Mouse (Mus musculus) gastrocnemius, postnatal 14 days (tissue): ENCODE data around the gene Krt9. TPM values are rescaled to one million over a fixed set of nuclear protein-coding genes. Genes with fewer than 3 reads are reported as not detected.
A peak's percentile ranks its signal among the peaks of the same experiment; 100 is the strongest.

Source experiments
- DNase-seq: peaks from one replicate; pipeline ENCODE4 v3.0.0; 2021; ENCODE audit warnings: mixed read lengths
- intact Hi-C: fragments of 180-260 bp; cut with DNase I; formaldehyde crosslinking; loops from one replicate; pipeline ENCODE4 v1.15.1; 2025; ENCODE audit warnings: low total_unique reads
- total RNA-seq, 2 experiments: library from RNA; stranded (reverse); gene quantifications; 2 replicates each; pipeline ENCODE4 v1.2.3; 2021

Gene Krt9
- total RNA-seq, 2 experiments from 2014 or later: not detected

DNA sequence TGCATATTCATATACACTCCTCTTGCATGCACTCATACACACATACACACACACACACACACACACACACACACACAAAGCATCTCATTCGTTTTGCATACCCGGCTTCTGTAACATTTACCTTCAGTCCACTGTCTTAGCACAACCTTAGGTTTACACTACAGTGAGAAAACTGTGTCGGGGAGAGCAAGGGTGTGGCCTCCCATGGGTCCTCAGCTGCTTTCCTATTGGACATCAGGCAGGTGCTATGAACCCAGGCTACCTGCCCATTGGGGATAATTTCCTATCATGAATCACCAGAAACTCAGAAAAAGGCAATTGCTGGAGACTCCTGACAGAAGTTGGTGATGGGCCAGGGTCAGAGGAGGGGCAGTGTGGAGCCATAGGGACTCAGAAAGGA, 35.7 kb downstream of the Krt9 start:
- DNase-seq: no peak
- intact Hi-C loops: no loop called here

- no peak for DNase-seq
- intact Hi-C loops: no loop called here
These were observed 37.4 kb downstream of the Krt9 start for GRCm38 (mm10) chr11:100155497-100156255.

- no peak for DNase-seq
- intact Hi-C loops: no loop called here
These were observed 44.3 kb downstream of the Krt9 start, which contains the start of gene Krt19 for GRCm38 (mm10) chr11:100148615-100149330. Gene Krt19 (minus strand): TSS chr11:100148665.

DNA sequence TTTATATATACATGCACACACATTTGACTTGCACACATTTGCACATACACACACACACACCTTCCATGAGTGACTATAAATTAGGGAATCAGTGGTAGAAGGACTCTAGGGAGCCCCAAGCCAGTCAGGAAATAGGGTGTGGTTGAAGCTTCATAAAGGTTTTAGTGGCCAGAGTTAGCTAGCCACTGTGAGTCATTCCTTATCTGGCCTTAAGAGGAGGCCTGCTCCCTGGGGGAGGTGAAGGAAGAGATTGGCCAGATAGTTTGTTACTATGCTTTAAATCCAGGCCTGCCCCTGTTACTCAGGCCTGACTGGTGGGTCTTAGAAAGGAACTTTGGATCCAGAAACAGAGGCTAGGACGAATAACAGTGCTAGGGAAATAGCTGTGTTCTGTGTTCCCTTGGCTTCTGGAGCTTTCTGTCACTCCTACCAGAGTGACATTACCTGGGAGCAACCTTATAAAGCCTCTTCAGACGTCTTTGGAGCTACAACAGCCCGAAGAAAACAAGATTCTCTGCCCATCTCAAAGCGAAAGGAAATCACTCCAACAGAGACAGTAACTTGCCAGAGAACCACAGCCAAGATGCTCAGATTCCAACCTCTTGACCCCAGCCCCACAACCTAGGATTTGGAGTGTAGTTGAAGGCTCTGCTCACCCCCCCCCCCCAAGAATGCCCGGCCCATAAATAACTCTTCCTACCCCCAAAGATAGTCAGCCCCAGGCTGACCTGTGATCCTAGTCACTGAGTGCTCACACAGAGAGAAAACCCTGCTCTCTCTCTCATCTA, 45.3 kb downstream of the Krt9 start:
- no peak for DNase-seq
- intact Hi-C loops: no loop called here

DNA sequence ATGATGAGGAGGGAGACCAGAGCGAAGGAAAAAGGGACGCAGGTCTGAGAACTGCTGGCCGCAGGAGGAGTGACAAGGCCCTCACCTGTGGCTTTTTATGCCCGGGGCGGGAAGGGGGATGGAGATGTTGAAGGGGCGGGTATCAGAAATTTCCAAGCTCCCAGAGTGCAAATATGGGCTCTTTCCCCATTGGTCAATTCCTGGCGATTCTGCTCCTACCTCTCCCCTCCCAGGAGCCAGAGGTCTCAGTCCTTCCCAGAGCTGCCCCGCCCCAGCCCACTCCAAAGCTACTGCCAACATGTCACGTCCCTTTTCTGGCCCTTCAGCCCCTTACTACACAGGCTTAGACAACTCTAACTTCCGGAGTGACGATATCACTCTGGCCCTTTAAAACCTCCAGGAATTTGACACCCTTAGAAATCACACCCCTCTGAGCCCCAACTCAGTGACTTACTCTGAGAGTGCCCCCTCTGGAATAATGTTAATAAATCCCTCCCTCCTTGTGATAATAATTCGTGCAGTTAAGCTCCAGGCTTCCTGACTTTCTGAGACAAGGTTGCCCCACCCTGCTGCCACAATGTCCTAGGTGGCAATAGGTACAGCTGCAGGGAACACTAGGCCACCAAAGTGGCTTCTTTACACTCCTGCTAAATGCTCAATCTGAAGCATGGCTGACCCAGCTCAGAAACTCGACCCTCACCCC, 47.0 kb downstream of the Krt9 start:
- intact Hi-C loops: no loop called here
- no peak for DNase-seq

GRCm38 (mm10) chr11:100145104-100145503, 47.9 kb downstream of the Krt9 start:
- no peak for DNase-seq
- intact Hi-C loops: no loop called here

DNA sequence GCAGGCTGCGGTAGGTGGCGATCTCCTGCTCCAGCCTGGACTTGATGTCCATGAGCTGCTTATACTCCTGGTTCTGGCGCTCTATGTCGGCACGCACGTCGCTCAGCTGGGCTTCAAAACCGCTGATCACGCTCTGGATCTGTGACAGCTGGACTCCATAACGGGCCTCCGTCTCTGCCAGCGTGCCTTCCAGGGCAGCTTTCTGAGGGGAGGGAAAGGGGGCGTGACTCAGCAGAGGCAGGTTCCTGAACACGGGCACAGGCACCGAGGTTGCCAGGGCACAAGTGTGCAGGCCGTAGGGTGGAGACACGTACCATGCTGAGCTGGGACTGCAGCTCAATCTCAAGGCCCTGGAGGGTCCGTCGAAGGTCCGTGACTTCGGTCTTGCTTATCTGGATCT, 52.1 kb downstream of the Krt9 start:
- peak; percentile 25 for DNase-seq
- intact Hi-C loops: no loop called here

- intact Hi-C loops: no loop called here
- DNase-seq: no peak
These were observed 53.7 kb downstream of the Krt9 start for GRCm38 (mm10) chr11:100139391-100139790.

GRCm38 (mm10) chr11:100138809-100139208, 54.2 kb downstream of the Krt9 start:
- no peak for DNase-seq
- intact Hi-C loops: no loop called here

GRCm38 (mm10) chr11:100137693-100138092, 55.4 kb downstream of the Krt9 start:
- intact Hi-C loops: no loop called here
- DNase-seq: no peak

Other genes starting within 250 kb of the Krt9 start
- not detected for gene Krtap9-5, start 244.8 kb downstream of the Krt9 start, total RNA-seq
- gene Krtap29-1, start 214.2 kb downstream of the Krt9 start, total RNA-seq: not detected
- not detected for gene Krtap16-1, start 206.6 kb downstream of the Krt9 start, total RNA-seq
- gene Krtap17-1, start 199.3 kb downstream of the Krt9 start, total RNA-seq: not detected
- under 1 TPM in 1 of 2 experiments, not detected in 1; 0.16 TPM for gene Krt33a, start 177.0 kb downstream of the Krt9 start, total RNA-seq
- under 1 TPM in 1 of 2 experiments, not detected in 1; 0.31 TPM for gene Krt33b, start 163.4 kb downstream of the Krt9 start, total RNA-seq
- gene Krt34, start 151.7 kb downstream of the Krt9 start, total RNA-seq: not detected
- gene Krt31, start 142.7 kb downstream of the Krt9 start, total RNA-seq: not detected
- not detected for gene Krt32, start 105.0 kb downstream of the Krt9 start, total RNA-seq
- not detected for gene Krt35, start 97.0 kb downstream of the Krt9 start, total RNA-seq
- gene Krt36, start 87.6 kb downstream of the Krt9 start, total RNA-seq: not detected
- gene Krt13, start 71.7 kb downstream of the Krt9 start, total RNA-seq: not detected
- gene Krt15, start 57.3 kb downstream of the Krt9 start, total RNA-seq: not detected
- gene Krt19, start 44.6 kb downstream of the Krt9 start, total RNA-seq: under 1 TPM; 0.38 to 0.51 TPM
- gene Krt14, start 14.3 kb upstream of the Krt9 start, total RNA-seq: not detected
- not detected for gene Krt16, start 55.7 kb upstream of the Krt9 start, total RNA-seq
- gene Krt17, start 67.8 kb upstream of the Krt9 start, total RNA-seq: not detected
- not detected for gene Krt42, start 76.6 kb upstream of the Krt9 start, total RNA-seq
- gene Eif1, start 126.6 kb upstream of the Krt9 start, total RNA-seq: 100 to 1,000 TPM; 781 to 791 TPM
- gene Gast, start 141.2 kb upstream of the Krt9 start, total RNA-seq: not detected
- under 1 TPM; 0.66 to 0.82 TPM for gene Hap1, start 162.9 kb upstream of the Krt9 start, total RNA-seq
- gene Jup, start 204.5 kb upstream of the Krt9 start, total RNA-seq: 10 to 100 TPM; 88.5 to 89.4 TPM
- 10 to 100 TPM; 10.9 to 12.0 TPM for gene P3h4, start 221.6 kb upstream of the Krt9 start, total RNA-seq
- 10 to 100 TPM; 26.1 to 31.3 TPM for gene Fkbp10, start 222.5 kb upstream of the Krt9 start, total RNA-seq
- 10 to 100 TPM; 13.2 to 13.3 TPM for gene Nt5c3b, start 248.6 kb upstream of the Krt9 start, total RNA-seq
- under 1 TPM; 0.33 to 0.43 TPM for gene Klhl10, start 248.7 kb upstream of the Krt9 start, total RNA-seq